Mouse (Mus musculus) spleen, adult 18-20 months (tissue): ENCODE measurements around the gene Gm20388.
"Not testable (repeated sequence)": the region's sequence is repeated elsewhere in the genome, so short reads cannot be mapped to it uniquely, and the experiment has no call there.

Experiments
- DNase-seq, 2 experiments: peaks; one replicate each; pipeline ENCODE4 v3.0.0; 2022; ENCODE audit warnings: mixed read lengths in 2 of 2

The Gm20388 gene

DNA sequence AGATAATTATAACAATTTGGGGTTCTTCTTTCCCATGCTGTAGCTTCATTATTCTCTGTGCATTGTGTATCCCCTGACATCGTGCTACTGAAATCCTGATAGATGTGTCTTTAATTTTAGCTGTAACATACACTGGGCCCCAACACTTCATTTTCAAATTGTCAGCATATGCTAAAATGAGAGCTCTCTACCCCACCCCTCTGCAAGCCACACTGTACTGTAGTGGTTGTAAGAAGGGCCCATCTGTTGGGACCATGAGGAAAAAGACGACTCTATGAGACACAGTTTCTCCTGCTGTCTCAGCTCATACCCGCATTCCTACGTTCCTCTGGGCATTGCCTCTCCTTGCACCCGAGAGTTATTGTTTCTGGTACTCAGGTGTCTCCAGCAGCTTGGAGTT, 4226.6 kb downstream of the Gm20388 start:
- DNase-seq: no peak

DNA sequence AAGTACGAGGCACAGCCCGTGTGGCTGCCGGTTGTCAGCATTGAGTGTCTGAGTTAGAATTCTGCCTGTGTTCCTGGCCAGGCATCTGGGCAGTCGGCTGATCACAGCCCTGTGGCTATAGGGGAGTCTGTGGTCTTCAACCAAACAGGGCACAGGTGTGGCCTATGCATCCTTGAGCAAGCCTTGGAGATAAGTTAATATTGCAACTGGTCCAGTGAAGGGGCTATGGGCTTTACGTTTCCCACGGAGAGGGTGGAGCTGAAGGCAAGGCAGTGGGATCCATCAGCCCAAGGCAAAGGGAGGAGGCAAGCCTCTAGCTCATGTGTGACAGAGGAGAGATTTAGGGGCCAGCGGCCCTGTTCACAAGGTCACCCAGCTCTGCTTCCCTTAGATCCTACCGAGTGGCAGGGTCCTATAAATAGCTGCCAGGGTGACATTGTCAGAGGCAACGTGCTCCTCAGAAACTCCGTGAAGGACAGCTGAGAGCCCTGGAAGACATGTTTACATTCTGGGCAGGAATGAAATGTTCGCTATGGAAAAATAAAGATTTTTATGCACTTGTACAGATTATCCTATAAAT, 4229.7 kb downstream of the Gm20388 start:
- DNase-seq: no peak

DNA sequence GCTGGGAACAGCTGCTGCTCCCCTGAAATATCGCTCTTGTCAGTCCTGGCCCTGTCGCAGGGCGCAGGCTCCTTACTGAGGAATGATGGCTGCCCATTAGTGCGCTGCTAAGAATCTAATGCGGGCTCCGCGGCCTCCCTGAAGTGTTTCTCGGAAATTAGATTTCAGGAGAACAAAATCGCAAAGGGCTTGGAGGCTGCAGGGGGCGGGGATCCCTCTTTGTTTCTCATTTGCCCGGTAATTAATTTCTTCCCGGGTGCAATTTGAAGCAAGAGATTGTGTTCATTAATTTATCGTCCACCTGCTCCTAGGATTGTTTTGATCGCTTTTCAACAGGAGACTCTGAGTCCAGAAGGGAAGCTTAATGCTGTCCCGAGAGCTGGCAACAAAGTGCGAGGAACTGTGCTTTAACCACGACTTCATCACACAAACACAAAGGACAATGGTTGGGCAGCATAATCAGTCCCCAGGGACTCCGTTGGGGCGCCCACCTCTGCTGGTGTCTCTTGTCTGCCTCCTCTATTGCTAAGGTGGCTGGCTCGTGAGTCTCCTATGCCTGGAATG, 4230.3 kb downstream of the Gm20388 start:
- DNase-seq: no peak

DNA sequence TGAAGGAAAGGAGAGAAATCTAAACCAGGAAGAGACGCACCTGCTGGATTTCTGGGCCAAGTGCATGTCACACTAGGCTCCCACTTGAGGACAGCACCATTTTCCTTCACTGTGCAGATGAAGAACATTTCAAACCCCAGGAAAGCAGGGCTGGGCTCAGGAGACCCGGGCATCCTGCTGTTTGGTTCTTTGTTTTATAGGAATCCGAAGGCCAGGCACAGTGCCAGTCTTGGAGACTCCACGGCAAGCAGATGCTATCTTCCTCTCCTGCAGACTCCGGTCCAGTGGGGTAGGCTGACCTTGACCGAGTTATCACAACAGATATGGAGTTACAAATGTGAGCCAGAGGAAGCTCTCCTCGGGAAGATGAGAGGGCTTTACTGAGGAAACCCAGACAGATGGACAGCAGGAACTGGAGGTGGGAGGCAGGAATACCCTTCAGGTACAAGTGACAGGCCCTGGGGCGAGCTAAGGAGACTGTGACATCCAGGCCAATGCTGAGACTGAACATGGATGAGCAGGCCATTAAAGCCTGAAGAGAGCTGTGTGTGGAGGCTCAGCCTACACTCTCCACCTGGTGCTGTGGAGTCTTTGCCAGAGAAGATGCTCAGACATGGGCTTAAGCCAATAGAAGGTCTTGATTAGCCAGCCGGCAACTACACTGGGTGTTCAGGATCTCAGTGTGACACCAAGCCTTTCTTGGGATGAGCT, 4231.2 kb downstream of the Gm20388 start:
- DNase-seq: no peak

DNA sequence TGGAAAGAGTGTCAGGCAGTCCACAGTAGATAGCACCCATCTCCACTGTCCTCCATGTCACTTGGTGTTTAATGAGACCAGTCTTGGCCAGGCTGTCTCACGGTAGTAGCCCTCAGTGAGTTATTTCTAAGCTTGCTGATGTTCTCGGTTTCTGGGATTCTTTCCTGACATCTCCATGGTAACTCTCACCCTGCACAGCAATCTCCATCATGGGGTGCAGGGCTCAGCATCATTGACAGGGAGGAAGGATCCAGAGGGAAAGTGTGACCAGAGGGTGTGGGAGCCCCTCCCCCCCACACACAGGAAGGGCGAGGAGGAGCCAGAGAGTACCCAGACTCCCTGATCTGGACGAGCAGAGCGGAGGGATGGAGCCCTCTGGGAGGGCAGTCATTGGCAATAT, 4232.4 kb downstream of the Gm20388 start:
- no peak for DNase-seq

DNA sequence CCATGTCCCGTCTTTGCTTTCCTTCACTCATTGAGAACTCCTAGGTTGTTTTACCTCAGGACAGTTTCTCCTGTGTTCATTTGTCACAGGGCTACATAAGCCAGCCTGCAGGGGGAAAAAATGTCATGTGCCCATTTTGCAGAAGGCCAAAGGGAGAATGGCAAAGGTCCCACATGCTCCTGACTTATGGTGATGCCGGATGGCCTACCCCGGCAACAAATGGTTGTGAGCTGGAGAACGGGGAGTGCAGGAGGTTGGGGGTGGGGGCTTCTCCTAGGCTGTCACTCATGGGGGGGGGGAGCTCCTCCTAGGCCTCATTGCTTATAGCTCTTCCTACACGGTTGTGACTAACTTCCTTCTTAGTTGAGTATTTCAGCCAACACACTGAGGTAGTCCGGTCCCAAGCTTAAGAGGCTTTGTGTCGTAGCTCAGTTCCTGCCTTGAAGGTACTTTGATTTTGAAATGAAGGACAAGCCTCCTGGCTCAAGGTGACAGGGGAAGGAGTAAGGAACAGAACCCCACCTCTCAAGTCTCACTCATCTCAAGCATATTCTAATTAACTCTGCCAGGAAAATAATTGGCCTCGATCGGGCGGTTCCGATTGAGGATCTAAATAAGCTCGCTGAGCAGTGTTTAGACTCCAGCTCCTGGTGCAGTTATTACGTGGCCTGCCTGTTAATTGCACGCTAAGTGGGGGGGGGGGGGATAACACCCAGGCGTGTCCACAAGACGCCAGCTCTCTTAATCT, 4233.4 kb downstream of the Gm20388 start:
- no peak for DNase-seq

DNA sequence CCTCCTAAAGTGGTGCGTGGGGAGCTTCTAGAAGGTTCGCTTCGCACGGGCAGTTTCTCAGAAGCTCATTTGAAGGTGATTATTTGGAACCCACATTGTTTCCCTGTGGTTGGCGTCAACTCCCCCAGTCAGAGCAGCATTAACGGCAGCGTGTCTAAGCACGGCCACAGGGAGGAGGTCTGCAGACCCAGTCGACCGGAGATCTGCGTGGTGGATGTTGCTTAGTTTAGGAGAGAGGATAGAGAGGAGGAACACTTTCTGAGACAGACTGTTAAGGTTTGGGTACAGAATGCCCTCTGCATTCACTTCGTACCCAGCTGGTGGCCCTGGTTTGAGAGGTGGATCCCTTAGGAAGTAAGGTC, 4234.0 kb downstream of the Gm20388 start:
- no peak for DNase-seq

DNA sequence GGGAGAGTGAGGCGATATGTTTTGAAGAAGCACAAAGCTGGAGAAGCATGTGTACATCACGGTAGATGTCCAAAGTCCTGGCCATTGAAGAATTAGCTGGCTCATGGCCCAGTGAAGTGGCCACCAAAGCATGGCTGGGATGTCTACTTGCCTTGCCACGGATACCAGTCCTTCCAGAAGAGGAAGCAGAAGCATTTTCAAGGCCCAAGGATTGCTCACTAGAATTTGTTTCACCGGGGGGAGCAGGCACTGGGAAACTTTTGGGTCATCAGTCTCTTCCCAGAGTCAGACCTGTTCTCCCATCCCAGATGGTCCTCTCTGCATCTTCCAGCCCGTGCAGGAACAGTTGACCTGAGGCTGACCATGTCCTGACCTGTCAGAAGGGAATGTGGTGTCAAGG, 4235.6 kb downstream of the Gm20388 start:
- no peak for DNase-seq

DNA sequence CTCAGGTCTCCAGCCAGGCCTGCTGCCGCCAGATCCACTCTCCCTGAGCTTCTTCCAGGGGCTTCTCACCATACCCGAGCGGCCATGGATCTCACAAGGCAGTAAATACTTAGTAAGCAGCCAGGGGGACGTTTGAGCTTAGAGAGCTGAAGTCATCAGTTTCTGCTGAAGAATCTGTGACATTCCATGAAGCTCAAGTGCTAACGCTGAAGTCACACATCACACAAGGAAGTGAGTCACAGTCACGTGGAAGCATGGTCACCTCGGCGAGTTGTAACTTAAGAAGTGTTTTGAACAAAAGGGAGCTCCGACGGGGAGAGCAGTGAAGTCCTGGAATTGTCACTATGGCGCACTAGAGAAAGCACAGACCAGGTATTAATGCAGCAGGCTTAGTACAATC, 4239.4 kb downstream of the Gm20388 start:
- DNase-seq: no peak

DNA sequence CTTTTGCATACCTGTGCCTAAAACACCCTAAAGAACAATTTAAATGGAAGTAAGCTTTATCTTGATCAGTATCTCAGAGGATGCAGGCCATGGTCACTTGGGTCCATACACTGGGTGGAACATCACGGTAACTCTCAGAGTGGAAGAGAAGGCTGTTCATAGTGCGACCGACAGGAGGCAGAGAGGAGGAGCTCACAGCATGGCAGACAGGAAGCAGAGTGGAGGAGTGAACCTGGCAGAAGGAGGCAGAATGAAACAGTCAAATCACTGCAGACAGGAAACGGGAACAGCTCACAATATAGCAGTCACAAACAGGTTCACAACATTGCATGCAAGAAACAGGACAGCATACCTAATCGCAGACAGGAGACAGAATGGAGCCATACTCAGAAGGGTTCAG, 4239.9 kb downstream of the Gm20388 start:
- DNase-seq: no peak

DNA sequence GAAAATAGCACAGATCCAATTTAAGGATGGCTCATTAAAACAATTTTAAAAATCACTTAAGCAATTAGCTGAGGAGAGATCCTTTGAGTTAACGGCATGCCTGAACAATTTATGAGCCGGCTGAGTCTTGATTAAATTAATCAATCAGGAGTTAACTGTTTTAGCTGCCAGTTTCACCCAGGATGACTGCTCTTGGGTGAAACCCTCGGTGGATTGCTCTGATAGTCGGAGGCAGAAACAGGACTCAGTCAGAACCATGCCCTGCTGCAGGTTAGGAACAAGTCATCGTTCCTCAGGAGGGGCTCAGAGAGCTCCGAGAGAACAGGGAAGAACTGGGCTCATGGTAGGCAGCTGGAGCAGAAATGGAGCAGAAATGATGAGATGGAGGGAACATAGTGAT, 4241.2 kb downstream of the Gm20388 start:
- DNase-seq: no peak

DNA sequence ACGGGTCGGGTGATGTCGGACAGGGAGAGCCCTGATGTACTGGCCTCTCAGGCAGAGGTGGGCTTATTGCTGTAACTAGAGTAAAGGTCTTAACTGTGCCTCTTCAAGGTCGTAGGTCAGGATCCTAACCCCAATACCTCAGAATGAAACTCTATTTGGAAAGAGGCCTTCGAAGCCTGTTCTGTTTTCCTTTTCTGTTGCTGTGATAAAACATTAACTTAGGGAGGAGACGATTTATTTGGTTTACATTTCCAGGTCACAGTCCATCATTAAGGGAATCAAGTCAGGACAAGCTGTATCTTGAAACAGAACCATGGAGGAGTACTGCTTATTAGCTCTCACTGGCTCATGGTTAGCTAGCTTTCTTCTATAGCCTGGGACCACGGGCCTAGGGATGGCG, 4242.1 kb downstream of the Gm20388 start:
- no peak for DNase-seq

DNA sequence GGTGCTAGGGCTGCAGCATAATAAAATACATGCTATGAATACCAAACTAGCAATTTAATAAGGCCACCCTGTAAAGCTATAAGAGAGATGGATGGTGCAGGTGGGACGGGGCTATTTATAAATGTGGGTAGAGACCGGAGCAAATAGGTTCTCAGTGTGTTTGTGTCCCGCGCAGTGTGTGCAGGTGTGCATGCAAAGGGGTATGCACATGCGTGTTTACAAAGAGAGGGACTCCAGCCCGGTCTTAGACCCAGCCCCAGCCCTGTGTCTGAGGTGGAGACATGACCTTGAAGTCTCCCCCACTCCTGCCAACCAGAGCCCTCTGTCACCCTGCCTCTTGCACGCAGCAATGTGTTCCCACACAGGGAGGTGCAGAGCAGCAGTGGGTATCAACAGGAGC, 4245.7 kb downstream of the Gm20388 start:
- DNase-seq: no peak

DNA sequence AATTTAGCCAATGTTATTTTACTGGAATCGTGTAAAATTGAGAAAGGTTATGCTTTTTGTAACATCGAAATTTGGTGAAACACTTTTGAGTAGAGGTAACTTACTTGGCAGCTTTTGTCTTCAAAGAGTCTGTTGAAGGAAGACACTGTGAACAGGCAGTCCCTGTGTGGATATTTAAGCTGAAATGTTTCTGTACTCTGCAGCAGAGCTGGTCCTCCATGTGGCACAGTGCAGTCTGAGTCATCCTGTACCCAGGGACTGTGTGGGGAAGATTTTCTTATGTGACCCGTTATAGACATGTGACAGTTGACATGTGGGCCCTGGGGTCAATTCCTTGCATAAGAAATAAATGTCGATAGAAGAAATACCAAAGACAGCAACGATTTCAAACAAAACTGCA, 4251.0 kb downstream of the Gm20388 start:
- no peak for DNase-seq

DNA sequence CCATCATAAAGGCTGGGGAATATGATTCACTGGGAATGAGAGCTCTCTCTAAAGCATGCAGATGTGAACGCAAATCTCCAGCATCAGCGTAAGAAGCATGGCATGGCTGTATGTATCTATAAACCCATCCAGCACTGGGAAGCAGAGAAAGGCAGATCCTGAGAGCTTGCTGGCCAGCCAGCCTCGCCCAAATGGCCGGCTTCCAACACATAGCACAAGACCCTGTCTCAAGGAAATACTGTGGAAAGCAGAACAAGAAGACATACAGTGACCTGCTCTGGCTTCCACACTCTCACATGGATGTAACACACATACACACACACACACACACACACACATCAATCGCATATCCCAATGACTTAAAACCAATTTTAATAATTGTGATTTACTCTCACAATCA, 4252.6 kb downstream of the Gm20388 start:
- no peak for DNase-seq

DNA sequence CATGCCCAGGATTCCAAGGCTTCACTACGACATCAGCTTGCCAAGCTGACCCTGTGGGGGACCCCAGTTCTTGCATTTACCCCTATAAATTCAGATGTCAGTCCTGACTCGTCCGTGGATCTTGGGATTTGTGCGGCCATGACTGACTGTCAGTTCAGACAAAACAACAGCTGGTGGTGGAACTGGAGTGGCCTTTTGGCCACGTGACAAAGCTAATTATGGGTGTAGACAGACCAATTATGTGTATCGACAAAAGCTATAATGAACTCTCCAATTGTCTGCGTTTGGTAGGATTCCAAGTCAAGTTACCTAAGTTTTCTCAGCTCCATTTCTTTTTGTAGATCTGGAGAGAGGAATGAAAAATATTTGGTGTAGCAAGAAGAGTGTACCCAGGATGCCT, 4259.1 kb downstream of the Gm20388 start:
- DNase-seq: no peak

DNA sequence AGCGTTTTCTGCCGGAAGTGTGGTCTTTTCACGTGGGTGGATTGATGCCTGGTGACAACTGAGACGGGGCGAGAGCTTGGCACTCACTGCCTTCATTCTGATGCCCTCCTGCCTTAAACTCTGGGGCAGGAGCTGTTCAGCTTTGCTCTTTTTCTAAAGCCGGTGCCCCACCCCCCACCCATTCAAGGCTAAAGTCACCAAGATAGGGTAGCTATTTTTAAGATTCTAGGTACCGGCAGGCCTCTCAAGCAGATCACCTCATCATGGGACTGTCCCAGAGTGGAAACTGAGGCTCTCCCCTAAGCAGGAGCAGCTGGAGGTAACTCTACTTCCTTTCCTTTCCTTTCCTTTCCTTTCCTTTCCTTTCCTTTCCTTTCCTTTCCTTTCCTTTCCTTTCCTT, 4260.0 kb downstream of the Gm20388 start:
- DNase-seq: no peak

DNA sequence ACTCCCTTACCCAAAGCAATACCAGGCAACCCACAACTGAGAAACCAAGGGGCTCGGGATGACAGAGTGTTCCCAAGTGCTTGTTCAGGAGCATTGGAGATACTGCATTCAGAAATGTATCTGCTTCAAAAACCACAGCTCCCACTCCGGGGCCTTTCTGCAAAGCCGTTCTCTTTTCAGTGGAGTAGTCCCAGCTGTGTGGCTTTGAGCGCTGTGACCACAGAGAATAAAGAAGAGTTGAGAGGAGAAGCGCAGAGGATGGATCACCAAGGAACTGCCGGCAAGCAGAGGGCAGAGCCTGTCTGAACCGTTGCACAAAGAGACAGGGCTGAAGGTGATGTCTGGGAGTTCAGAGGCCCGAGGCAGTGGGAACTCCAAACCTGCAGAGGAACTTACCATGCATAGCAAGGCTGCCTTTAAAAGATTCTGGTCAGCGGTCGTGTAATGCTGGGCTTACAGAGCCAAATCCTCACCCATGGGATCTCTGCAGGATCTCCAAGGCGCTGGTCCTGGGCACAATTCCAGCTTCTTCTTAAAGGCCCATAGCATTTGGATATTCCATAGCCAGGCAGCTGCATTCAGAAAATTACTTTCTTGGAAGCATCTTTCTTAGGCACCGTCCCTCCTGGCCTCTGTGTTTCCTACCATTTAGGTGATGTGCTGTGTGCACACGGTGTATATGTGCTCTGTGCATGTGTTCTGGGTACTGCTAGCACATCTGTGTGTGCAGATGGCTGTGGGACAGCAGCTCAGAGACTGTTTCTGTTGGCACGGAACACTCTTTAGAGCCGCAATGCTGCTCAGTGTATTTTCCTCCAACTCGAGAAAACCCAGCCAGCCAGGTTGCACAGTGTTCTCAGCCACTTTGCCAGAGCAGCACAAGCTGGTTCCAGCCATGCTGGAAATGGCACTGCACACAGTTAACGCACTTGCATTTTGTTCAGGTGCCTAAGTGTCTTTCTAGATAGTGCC, 4261.2 kb downstream of the Gm20388 start:
- DNase-seq: no peak

DNA sequence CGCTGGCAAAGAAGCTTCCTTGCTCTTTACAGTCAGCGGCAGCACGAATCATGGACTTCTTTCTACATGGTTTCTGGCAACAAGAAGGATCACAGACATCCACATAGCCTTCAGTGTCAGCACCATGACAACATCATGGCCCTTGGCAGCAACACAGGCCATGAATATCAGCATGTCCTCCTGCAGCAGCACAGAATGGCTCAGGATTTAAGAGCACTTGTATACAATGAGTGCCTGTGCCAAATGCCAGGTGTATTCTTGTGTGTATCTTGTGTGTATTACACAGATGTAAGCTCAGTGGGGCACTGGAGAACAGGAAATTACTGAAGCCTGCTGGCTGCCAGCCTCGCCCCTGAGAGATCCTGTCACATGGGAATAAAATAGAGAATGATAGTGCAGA, 4263.0 kb downstream of the Gm20388 start:
- DNase-seq: no peak

DNA sequence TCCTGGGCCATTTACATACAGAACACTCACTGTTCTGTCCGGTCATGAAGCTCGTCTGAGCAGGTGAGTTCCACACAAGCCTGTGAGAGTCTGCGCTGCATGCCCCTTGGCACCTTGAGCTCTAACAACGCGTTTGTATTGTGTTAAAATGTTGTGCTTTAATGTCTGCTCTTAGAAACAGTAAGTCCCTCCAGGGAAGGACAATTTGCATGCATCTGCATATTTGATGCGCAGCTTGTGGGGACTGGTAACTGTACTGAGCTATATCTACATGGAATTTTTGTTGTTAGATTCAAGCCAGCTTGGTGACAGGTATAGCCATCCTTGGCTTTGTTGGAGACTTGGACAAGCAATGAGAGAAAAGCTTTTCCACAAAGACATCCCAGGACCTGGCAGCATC, 4265.5 kb downstream of the Gm20388 start:
- DNase-seq: no peak

DNA sequence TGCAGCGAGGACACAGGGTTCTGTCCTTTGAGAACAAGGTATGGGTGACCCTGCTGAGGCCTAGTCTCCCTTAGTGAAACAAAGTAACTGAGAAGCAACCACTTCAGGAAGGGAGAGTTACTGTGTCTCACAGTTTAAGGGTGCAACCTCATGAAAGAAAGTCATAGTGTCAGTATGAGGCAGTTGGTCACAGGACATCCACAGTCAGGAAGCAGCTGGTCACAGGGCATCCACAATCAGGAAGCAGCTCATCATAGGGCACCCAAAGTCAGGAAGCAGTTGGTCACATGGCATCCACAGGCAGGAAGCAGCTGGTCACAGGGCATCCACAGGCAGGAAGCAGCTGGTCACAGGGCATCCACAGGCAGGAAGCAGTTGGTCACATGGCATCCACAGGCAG, 4266.5 kb downstream of the Gm20388 start:
- DNase-seq: not testable (repeated sequence)

DNA sequence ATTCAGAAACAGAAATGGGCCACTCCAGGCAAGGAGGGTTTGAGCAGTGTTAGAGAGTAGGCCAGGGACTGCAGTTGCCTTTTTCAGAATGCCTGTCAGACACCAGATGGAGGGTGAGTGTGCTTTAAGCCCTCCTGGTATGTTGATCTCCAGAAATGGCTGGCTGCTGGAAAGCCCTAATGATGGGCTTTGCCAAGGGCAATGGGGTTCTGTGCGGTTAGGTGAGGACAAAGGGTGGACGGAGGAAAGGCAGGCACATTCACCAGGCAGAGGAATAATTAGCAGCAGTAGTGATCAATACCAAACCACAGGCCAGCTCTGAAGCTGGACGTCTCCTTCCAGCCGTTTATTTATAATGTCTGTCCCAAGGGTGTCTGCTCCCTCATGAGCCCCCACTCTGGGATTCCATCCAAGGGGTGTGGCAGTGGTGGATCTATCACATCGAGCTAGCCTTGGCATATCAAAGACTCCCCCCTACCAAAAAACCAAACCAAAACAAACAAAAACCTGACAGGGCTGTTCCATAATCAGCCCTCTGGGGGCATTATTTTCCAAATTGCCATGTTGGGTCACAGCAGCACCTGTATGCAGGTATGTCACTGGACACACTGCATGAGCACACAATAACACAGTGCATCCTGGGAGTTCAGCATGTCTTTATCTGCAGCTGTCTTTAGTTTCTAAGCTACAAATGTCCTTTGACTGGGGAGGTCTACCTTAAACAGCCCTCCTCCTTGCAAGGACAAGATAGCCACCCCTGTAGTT, 4270.2 kb downstream of the Gm20388 start:
- DNase-seq: no peak
